Mouse (Mus musculus) cortical plate, adult 2 months (tissue): ENCODE data around the gene Lipe. TPM values are rescaled to one million over a fixed set of nuclear protein-coding genes. Genes with fewer than 3 reads are reported as not detected.
A peak's percentile ranks its signal among the peaks of the same experiment; 100 is the strongest.
"Not testable (repeated sequence)": the region's sequence is repeated elsewhere in the genome, so short reads cannot be mapped to it uniquely, and the experiment has no call there.

Experiments used
- H3K27ac ChIP-seq: fragments of 200-500 bp; 2 replicates; pipeline ENCODE4 v1.5.1; 2012; ENCODE audit warnings: low read length, control low read depth, inconsistent platforms; ENCODE audit not compliant: insufficient read depth
- H3K4me1 ChIP-seq: fragments of 200-500 bp; 2 replicates; pipeline ENCODE4 v1.6.1; 2011; ENCODE audit warnings: low read length; ENCODE audit not compliant: control insufficient read depth, insufficient read depth
- H3K4me3 ChIP-seq: fragments of 200-500 bp; 2 replicates; pipeline ENCODE4 v1.5.1; 2011; ENCODE audit warnings: mild to moderate bottlenecking, low read length, control low read depth; ENCODE audit not compliant: insufficient read depth
- CTCF ChIP-seq: fragments of 200-500 bp; IDR thresholded peaks from 2 replicates; pipeline ENCODE4 v1.5.1; 2011; ENCODE audit warnings: mild to moderate bottlenecking, control low read depth, low read length; ENCODE audit not compliant: insufficient read depth; ENCODE audit errors: extremely low read depth
- POLR2A ChIP-seq: fragments of 200-500 bp; IDR thresholded peaks from 2 replicates; pipeline ENCODE4 v1.6.1; 2011; ENCODE audit warnings: mild to moderate bottlenecking, low read length, control low read depth; ENCODE audit not compliant: insufficient read depth; ENCODE audit errors: extremely low read depth
- polyA plus RNA-seq: library from polyadenylated mRNA; depleted of rRNA; stranded (reverse); fragments of >200 nt; gene quantifications from 2 replicates; pipeline ENCODE4 v1.2.3, GENCODE M21; 2012

The Lipe gene
- polyA plus RNA-seq, 1 experiment: 9.1 TPM

DNA sequence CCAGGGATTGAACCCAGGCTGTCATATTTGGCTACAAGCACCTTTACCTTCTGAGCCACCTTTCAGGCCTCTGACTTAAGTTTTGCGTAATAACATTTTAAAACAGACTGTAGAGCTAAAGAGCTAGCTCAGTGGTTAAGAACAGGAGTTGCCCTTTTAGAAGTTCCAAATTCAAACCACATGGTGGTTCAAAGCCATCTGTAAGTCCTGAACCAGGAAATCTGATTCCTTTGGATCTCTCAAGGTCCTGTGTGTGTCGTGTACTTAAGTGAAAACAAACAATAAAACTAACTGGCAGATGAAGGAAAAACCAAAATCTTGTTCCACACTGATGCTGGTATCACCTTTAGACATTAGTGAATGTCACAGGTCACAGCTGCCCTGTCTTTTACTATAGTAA is 3.0 kb upstream of the Lipe start:
- Histone ChIP-seq H3K4me3 (no peak overlapping the region), H3K4me1 (no peaks in the 10 kb centered on the region), H3K27ac (no peak overlapping the region)
- no peak for TF ChIP-seq POLR2A
- TF ChIP-seq CTCF: no peak

- not testable (repeated sequence) for H3K4me1 ChIP-seq, H3K4me3 ChIP-seq, H3K27ac ChIP-seq
These were observed 518 bp upstream of the Lipe start for GRCm38 (mm10) chr7:25399028-25399427.

- Histone ChIP-seq H3K4me1 (peaks cover 8% of the 10 kb centered on the region), H3K27ac (no peak overlapping the region), H3K4me3 (peak overlapping the region; percentile 64; the same call in 1 of the 2 replicates)
- no peak for TF ChIP-seq POLR2A
- no peak for TF ChIP-seq CTCF
These were observed 1.9 kb downstream of the Lipe start for GRCm38 (mm10) chr7:25396621-25397020.

DNA sequence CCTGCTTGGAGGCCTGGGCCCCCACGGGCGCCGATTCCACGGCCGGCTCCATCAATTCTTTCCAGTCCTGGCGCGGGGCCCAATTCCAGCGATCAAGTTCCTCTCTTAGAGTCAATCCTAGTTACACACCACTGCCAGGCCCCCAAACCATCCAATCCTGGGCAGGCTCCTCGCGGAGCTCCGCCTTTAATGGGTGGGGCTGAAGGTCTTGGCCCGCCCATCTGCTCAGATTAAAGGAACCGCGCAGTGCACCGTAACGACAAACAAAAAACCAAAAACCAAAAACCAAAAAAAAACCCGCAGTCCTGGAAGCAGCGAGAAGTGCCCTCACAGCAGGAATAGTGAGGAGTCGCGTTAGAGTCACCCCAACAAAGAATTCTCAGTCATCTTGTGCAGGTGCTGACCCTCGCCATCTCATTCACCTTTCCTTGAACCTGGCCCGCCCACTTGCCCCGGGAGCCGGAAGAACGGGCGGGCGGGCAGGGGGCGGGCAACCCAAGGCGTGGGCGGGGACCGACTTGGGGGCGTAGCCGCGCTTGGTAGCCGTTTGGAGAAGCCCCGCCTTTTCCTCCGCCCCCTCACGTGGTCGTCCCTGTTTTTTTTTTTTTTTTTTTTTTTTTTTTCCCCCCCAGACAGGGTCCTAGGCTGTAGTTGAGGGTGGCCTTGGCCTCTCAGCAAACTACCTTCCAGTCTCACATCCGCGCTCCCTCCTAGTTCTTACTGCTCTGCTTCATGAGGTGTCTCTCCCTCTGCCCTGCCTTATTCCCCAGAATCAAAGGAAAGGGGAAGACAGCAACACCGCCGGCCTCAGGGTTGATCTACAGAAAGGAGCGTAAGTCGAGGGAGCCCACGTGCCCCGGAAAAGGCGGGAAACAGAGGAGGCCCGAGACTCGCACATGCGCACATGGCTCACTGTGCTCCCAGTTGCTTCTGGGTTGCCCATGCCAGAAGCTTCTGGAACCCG is 2.7 kb downstream of the Lipe start:
- Histone ChIP-seq H3K4me1 (peaks cover 8% of the 10 kb centered on the region), H3K4me3 (peak overlapping the region; percentile 64), H3K27ac (peak overlapping the region; percentile 15; the same call in 1 of the 2 replicates)
- no peak for TF ChIP-seq CTCF
- TF ChIP-seq POLR2A: 0 out of 2 replicates have a peak, but pooled peaks have one; percentile 22

- peak overlapping the region; percentile 64 for H3K4me3 ChIP-seq
- peak overlapping the region; percentile 15; the same call in 1 of the 2 replicates for H3K27ac ChIP-seq
- H3K4me1 ChIP-seq: peaks cover 8% of the 10 kb centered on the region
- TF ChIP-seq POLR2A (peak; percentile 27; the same call in 1 of the 2 replicates), CTCF (no peak)
These were observed 3.3 kb downstream of the Lipe start for GRCm38 (mm10) chr7:25395186-25395557.

DNA sequence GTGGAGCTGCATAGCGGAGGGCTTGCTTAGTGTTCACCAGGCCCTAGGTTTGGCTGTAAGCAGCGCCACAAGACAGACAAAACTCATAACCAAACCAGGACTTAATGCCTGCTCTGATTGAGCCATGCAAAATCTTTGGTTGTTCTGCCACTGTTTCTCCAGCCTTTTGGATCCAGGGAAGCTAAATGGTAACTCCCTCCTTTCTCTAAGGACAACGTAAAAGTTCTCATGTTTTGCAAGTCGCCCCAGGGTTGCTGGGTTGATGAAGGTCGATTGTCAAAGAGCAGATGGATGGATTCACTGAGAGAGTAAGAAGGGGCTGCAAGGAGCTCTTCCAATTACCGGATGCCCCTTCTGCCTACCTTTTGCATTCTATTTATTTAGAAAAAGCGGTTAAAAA is 3.8 kb downstream of the Lipe start:
- TF ChIP-seq CTCF: no peak
- no peak for TF ChIP-seq POLR2A
- H3K27ac ChIP-seq: no peak overlapping the region; the same call in 1 of the 2 replicates
- H3K4me1 ChIP-seq: peaks cover 8% of the 10 kb centered on the region
- H3K4me3 ChIP-seq: peak overlapping the region; percentile 64

DNA sequence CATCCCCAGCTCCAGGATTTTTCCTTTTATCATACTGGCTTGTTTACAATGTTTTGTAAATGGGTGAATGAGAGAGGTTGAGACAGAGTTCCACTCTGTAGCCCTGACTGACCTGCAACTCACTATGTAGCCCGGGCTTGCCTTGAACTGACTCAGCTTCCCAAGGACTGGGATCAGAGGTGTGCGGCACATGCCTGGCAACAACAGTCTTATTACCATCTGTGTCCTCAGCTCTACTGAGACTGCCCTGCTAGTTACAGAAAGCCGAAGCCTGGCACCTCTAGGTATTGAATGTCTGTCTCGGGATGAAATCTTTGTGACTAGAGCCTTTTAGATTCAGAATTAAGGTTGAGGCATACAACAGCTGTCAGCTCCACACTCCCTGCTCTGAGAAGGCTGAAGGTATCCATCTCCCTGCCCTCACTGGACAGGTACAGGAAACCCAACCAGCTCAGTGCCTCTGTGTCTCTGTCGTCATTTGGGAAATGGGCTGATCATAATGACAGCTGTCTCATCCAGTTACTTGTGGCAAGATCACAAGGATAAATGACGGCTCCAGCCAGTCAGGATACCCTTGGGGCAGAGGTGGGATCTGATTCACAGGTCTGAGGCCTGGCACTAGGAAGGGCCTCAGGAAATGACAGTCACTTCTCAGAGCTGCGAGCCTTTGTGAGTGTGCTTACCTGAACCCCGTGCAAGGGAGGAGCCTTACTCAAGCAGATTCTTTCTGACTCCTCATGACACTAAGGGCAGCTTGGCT is 4.9 kb downstream of the Lipe start:
- Histone ChIP-seq H3K4me3 (no peak overlapping the region), H3K4me1 (peaks cover 8% of the 10 kb centered on the region), H3K27ac (no peak overlapping the region)
- TF ChIP-seq CTCF (no peak), POLR2A (no peak)

- Histone ChIP-seq H3K27ac (0 out of 2 replicates have a peak overlapping the region, but pooled peaks have one; percentile 1), H3K4me3 (no peak overlapping the region), H3K4me1 (peaks cover 8% of the 10 kb centered on the region)
- TF ChIP-seq POLR2A (no peak), CTCF (no peak)
These were observed 5.7 kb downstream of the Lipe start for GRCm38 (mm10) chr7:25392851-25393250.

DNA sequence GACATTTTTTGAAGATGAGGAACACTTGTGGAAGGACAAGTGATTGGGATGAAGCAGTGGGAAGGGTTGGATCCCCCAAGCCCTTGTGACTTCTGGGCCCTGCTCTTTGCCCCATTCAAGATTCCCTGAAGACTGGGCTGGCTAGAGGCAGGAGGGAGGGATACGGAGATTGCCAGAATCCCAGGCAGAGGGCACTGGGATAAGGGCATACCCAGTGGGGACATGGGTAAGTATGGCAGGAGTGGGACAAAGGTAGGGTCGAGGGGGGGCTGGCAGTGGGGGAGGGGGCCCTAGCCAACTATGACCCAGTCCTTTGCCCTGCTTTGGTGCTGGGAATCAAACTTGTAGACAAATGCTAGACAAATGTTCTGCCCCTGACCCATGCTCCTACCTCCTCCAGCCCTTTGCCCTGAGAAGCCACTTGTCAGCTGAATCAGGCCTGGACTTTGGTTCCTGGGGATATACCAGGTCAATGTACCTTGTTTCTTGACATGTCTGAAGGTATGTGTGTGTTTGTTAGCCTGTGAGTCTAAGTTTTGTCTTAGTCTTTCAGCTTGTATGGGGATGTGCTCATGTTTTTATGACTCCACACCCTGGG is 6.6 kb downstream of the Lipe start:
- H3K27ac ChIP-seq: no peak overlapping the region
- TF ChIP-seq CTCF (no peak), POLR2A (no peak)
- H3K4me3 ChIP-seq: no peak overlapping the region
- H3K4me1 ChIP-seq: peaks cover 8% of the 10 kb centered on the region

- Histone ChIP-seq H3K27ac (peak overlapping the region; percentile 32; the same call in 1 of the 2 replicates), H3K4me1 (peaks cover 8% of the 10 kb centered on the region), H3K4me3 (no peak overlapping the region)
- TF ChIP-seq POLR2A (no peak), CTCF (no peak)
These were observed 7.5 kb downstream of the Lipe start for GRCm38 (mm10) chr7:25390986-25391385.
